Mouse (Mus musculus) bone marrow, adult 2 months (tissue): ENCODE measurements around the gene Rbm25. TPM values are rescaled to one million over a fixed set of nuclear protein-coding genes. Genes with fewer than 3 reads are reported as not detected.
A peak's percentile ranks its signal among the peaks of the same experiment; 100 is the strongest.
"Not testable (repeated sequence)": the region's sequence is repeated elsewhere in the genome, so short reads cannot be mapped to it uniquely, and the experiment has no call there.

Experiments used
- H3K27ac ChIP-seq: fragments of 200-500 bp; 2 replicates; pipeline ENCODE4 v1.5.1; 2012; ENCODE audit warnings: low read depth, mild to moderate bottlenecking, control low read depth, inconsistent platforms, low read length; ENCODE audit not compliant: control insufficient read depth, poor library complexity, insufficient read depth
- H3K4me1 ChIP-seq: fragments of 200-500 bp; 2 replicates; pipeline ENCODE4 v1.6.1; 2011; ENCODE audit warnings: low read length; ENCODE audit not compliant: control insufficient read depth, insufficient read depth
- H3K4me3 ChIP-seq: fragments of 200-500 bp; replicated peaks from 2 replicates; pipeline ENCODE3; 2011; ENCODE audit warnings: mild to moderate bottlenecking, low read depth, low read length, control low read depth; ENCODE audit not compliant: control insufficient read depth
- CTCF ChIP-seq: fragments of 200-500 bp; IDR thresholded peaks from 2 replicates; pipeline ENCODE4 v1.5.1; 2011; ENCODE audit warnings: low read length, control low read depth; ENCODE audit not compliant: control insufficient read depth, insufficient read depth
- POLR2A ChIP-seq: fragments of 200-500 bp; IDR thresholded peaks from 2 replicates; pipeline ENCODE4 v1.6.1; 2011; ENCODE audit warnings: low read depth, mild to moderate bottlenecking, control low read depth, low read length, borderline replicate concordance; ENCODE audit not compliant: control insufficient read depth
- WGBS: fragments of 180-500 bp; shearing (Covaris S2); methylation state at CpG from one replicate; pipeline ENCODE4 v1.1.7; 2018; 5-methylcytosine and 5-hydroxymethylcytosine counted together
- polyA plus RNA-seq: library from polyadenylated mRNA; stranded (reverse); fragments of >200 nt; gene quantifications from 2 replicates; pipeline ENCODE4 v1.2.4, GENCODE M21; 2011; ENCODE audit warnings: low replicate concordance; ENCODE audit not compliant: missing spikeins, insufficient read depth, insufficient read length

Gene Rbm25
- polyA plus RNA-seq, 1 experiment, result 182 TPM

DNA sequence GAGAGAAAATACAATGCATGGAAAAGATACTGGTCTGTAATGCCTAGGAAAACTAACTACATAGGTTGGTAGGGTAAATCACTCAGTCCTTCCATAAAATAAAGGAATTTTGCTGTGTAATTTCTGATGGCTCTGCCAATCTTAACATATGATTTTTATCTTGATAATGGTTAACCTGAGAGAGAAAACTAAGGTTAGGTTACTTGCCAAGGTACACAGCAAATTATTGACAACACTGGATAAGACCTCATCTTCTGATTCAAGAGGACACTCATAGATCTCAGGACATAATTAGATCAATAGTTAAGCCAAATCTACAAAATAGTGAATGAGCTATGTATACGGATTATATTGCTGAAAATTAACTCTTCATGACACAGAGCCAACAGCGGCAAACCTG is 33.2 kb upstream of the Rbm25 start:
- WGBS, result 77% methylated on average over 2 of the region's 2 CpGs
- H3K27ac ChIP-seq, result no peak overlapping the region
- no peaks in the 10 kb centered on the region for H3K4me1 ChIP-seq
- no peak for TF ChIP-seq CTCF
- no peak for TF ChIP-seq POLR2A
- no peak overlapping the region for H3K4me3 ChIP-seq

DNA sequence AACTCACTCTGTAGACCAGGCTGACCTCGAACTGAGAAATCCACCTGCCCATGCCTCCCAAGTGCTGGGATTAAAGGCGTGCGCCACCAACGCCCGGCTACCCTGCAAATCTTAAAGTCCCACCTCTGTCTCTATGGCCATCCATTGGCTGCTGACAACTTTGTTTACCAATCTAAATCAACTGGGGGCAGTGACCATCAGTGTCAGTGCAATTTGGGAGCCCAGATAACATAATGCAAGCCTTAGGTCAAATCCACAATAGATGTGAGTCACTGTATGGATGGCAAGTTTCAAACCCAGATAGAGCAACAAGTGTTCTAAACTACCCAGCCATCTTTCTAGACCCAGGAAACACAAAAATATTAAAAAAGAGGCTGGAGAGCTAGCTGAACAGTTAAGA is 28.8 kb upstream of the Rbm25 start:
- no peak for TF ChIP-seq CTCF
- Histone ChIP-seq H3K4me1 (no peaks in the 10 kb centered on the region), H3K4me3 (no peak overlapping the region), H3K27ac (no peak overlapping the region)
- 80% methylated on average over 5 of the region's 5 CpGs for WGBS

- H3K4me3 ChIP-seq, H3K27ac ChIP-seq, H3K4me1 ChIP-seq: not testable (repeated sequence)
- WGBS, result 78% methylated on average over 2 of the region's 2 CpGs
These were observed 24.6 kb upstream of the Rbm25 start for GRCm38 (mm10) chr12:83606411-83606810.

- Histone ChIP-seq H3K4me1 (no peaks in the 10 kb centered on the region), H3K4me3 (peak overlapping the region; percentile 45), H3K27ac (peak overlapping the region; percentile 24; the same call in 1 of the 2 replicates)
- TF ChIP-seq POLR2A (no peak), CTCF (no peak)
- 60% methylated on average over 5 of the region's 5 CpGs for WGBS
These were observed 13.8 kb upstream of the Rbm25 start for GRCm38 (mm10) chr12:83617261-83617660.

- Histone ChIP-seq H3K4me1 (no peaks in the 10 kb centered on the region), H3K27ac (no peak overlapping the region), H3K4me3 (no peak overlapping the region)
- 87% methylated on average over 2 of the region's 2 CpGs for WGBS
- no peak for TF ChIP-seq CTCF
- TF ChIP-seq POLR2A, result no peak
These were observed 12.1 kb upstream of the Rbm25 start for GRCm38 (mm10) chr12:83618981-83619380.

DNA sequence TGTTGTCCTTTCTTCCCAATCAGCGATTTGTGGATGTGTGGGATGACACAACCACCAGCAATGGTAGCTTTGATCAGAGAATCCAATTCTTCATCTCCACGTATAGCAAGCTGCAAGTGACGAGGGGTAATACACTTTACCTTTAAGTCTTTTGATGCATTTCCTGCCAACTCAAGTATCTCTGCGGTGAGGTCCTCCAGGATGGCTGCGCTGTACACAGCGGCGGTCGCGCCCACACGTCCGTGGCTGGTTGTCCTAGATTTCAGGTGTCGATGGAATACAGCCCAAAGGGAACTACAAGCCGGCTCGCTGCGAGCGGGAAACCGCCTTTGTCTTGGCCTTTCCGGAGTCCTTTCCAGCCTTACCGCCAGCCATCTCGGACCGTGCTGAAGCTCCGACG is 10.3 kb upstream of the Rbm25 start:
- H3K4me3 ChIP-seq, H3K27ac ChIP-seq, H3K4me1 ChIP-seq: not testable (repeated sequence)
- 72% methylated on average over 23 of the region's 23 CpGs for WGBS

- no peak for TF ChIP-seq POLR2A
- TF ChIP-seq CTCF, result no peak
- H3K27ac ChIP-seq, result no peak overlapping the region
- H3K4me1 ChIP-seq, result no peaks in the 10 kb centered on the region
- no peak overlapping the region for H3K4me3 ChIP-seq
- WGBS, result 70% methylated on average over 6 of the region's 6 CpGs
These were observed 8.8 kb upstream of the Rbm25 start for GRCm38 (mm10) chr12:83622031-83622755.

- Histone ChIP-seq H3K4me3 (no peak overlapping the region), H3K27ac (no peak overlapping the region), H3K4me1 (no peaks in the 10 kb centered on the region)
- 71% methylated on average over 1 of the region's 1 CpGs for WGBS
- TF ChIP-seq POLR2A, result no peak
These were observed 6.7 kb upstream of the Rbm25 start for GRCm38 (mm10) chr12:83624321-83624720.

DNA sequence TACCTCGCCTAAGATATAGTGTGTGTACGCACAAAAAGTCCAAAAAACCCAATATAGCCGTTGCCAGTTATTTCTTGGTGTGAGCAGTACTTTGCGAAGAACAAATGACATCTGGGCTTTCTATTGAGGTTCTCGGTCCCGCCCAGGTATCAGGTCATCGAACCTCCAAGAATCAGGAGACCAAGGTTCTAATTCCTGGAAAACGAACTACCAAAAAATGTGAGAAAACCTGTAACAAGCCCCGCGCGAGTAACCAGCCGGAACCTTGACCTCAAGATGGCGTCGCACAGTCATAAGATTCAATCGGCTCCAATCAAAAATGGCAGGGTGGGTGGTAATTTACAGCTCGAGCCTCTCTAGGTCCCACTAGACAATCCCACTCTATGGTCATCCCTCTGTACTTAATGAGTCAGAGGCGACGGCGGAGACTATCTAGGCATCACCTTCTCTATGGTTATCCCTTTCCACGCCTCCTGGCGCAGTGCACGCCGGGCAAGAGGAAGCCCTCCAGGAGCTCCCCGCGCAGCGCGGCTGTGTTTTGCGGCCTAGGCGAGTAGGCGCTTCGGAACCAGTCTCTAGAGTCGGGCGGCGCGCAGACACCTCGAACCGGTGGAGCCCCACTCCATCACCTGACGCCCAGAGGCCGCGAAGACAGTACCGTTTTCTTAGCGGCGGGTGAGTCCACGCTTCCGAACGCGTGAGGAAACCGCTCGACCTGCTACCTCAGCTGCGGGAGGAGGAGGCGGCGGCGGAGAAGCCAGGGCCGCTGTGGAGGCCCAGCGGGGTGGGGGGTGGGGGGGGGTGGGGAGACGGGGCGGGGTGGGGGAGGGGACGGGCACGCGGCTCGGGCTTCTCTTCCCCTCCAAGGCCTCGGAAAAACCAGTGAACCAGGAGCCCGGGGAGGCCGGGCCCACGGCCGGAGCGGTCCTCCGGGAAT is 975 bp downstream of the Rbm25 start:
- under 1% methylated on average over 68 of the region's 68 CpGs for WGBS
- Histone ChIP-seq H3K27ac (peak overlapping the region; percentile 95), H3K4me3 (peak overlapping the region; percentile 78)

More for the DNA sequence above, 975 bp downstream of the Rbm25 start:
- TF ChIP-seq CTCF, result no peak
- peak; percentile 95 for TF ChIP-seq POLR2A
- no peaks in the 10 kb centered on the region for H3K4me1 ChIP-seq
